Mouse (Mus musculus) thymus, postnatal 14 days (tissue): ENCODE measurements around the gene Msx3.
A peak's percentile ranks its signal among the peaks of the same experiment; 100 is the strongest.

Source experiments
- DNase-seq: peaks from one replicate; pipeline ENCODE4 v3.0.0; 2021

The Msx3 gene

GRCm38 (mm10) chr7:140048361-140049114 lies at the start of gene Msx3:
Msx3 (minus strand) TSS chr7:140049089.
- DNase-seq, result no peak

- DNase-seq, result no peak
These were observed 49.6 kb upstream of the Msx3 start for GRCm38 (mm10) chr7:140098466-140098865.

DNA sequence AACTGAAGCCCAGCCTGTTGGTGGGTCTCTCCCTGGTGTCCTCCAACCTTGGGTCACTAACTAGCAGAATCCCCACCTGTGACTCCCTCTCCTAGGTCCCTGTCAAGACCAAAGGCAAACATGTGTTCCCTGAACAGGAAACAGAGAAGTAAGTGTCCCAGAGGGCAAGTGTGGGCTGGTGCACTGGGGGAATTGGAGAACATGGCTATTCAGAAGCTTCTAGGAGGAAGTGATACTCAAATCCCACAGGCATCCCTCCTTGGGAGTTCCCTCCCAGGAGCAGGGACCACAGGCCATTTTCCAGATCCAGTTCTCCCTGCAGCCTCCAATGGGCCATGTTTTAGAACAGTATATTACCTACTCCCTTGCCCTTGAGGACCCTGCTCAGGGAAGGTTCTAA lies 47.2 kb upstream of the Msx3 start:
- DNase-seq, result no peak

DNA sequence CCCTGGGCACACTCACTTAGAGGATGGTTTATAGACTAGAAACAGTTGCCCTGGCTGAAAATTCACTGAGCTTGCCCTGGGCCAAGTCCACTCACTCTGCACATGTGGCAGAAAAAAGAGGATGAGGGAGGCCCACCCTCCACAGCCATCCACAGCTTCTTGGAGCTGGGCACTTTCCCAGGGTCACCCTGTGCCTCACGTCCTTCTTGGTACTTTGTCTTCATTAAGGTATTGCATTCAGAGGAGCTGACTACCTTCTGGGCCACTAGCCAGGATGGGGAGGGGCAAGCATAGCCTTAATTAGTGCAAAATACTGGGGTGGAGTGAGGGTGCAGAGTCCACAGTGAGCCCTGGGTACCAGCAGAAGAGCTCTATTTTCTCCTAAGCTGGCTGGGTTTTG lies 46.7 kb upstream of the Msx3 start:
- no peak for DNase-seq

- DNase-seq, result no peak
These were observed 46.1 kb upstream of the Msx3 start for GRCm38 (mm10) chr7:140094954-140095353.

- no peak for DNase-seq
These were observed 44.1 kb upstream of the Msx3 start, which contains the start of gene Prap1 for GRCm38 (mm10) chr7:140092924-140093528. Prap1 (plus strand) TSS chr7:140093395.

DNA sequence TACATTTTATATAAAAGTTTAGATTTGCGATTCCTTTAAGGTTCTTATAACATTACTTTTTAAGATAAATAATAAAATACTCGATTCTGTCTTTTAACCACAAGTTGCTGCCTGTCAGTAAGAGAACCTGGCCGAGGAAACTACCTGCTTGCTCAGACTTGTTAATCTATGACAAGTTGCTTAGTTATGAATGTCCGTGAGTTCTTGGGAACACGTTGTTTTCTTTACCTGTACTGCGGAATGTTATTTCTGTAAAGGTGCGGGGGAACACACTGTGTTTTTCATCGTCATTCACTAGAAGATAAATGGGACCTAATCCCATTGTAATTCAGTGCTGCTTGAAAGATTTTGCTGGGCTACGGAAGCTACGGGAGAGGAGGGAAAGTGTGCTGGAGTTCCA lies 41.7 kb upstream of the Msx3 start:
- DNase-seq, result no peak

- peak; percentile 53 for DNase-seq
These were observed 33.4 kb upstream of the Msx3 start, which contains the start of gene Caly for GRCm38 (mm10) chr7:140082242-140082678. Caly (minus strand) TSS chr7:140082548.

GRCm38 (mm10) chr7:140081408-140082241 lies 32.7 kb upstream of the Msx3 start:
- no peak for DNase-seq

DNA sequence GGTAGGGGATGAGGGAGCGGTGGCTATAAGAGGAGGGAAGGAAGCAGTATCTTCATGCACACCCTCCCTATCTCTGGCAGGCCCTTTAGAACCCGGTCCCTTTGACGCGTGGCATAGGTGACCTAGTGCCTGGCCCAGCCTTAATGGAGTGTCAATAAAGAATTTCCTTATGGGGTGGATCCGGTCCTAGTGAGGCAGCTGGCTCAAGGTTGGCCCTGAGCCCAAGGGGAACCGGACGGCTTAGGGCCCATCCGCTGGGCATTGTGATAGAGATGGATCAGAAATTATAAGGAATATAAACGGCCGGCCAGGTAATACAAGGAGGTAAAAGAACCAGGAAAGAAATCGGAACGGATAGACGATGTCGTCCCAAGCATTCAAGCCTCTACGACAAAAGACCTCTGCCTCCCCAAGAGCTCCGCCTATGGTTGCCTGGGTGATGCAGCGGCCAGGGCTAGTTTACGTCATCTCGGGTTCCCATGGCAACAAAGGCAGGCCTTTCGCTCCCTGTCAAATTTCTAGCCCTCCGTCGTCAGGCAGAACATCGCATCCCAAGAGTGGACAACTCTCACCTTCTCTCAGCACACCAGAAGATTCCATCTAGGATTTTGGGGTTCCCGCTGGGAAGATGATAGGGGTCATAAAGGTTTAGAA lies 31.7 kb upstream of the Msx3 start:
- peak; percentile 53 for DNase-seq

- DNase-seq, result peak; percentile 58
These were observed 29.8 kb upstream of the Msx3 start for GRCm38 (mm10) chr7:140078711-140079110.

- no peak for DNase-seq
These were observed 28.8 kb upstream of the Msx3 start for GRCm38 (mm10) chr7:140077698-140078097.

DNA sequence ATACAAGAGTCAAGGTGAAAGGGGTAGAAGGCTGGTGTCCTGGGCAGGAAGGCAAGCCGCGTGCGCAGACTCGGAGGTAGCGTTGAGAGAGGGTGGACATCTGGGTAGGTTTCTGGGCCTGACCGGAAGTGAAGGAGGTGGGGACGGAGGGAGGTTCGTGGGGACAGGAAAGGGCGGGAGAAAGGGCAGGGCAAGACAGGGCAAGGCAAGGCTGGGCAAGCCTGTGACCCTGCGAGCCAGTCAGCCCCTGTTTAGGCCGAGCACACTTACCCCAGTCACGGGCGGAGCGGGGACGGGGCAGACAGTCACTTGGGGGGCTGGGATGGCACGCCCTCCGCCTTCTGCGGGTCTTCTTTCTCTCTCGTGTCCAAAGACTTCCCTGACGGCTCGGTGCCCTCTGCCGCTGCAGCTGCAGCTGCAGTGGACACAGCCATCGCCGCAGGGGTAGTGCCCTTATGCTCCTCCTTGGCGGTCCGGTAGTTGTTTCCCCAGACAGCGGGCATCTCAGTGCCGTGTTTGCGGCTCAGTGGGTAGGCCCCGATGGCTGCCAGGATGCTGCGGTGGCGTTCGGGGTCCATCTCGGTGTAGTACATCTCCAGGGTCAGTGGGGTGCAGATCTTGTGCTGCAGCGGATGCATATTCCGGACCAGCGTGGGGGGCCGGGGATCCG lies 21.3 kb upstream of the Msx3 start:
- DNase-seq, result no peak

DNA sequence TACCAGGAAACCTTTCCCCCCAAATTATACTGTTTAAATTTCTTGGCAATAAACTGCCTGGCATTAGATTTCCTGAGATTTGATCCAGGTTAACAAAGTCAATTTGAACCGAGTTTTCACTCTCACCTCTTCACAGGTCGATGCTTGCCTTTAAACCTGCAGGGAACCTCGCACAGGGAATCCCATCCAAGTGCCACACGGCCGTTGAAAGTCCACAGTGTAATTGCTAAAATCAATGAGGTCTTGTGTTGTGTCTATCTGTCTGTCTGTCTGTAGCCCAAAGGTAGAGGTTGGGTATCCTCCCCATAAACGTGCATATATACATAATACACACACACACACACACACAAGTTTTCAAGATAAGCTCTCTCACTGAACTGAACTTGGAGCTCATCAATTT lies 18.5 kb upstream of the Msx3 start:
- DNase-seq, result no peak

- peak; percentile 71 for DNase-seq
These were observed 14.2 kb upstream of the Msx3 start for GRCm38 (mm10) chr7:140063092-140063491.

GRCm38 (mm10) chr7:140062307-140062706 lies 13.4 kb upstream of the Msx3 start:
- no peak for DNase-seq

DNA sequence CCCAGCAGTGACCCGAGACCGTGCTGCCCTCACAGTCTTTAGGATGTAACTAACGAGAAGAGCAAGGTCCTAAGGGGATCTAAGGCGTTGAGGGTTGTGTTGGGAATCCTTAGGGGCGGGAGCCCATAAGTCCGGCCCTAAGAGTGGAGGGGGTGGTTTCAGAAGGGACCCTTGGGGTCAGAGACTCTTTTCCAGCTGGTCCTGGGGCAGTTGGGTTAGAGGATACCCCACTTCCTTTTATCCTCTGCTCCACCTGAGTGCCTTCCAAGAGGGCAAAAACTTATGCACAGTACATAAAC lies 12.9 kb upstream of the Msx3 start:
- DNase-seq, result no peak

DNA sequence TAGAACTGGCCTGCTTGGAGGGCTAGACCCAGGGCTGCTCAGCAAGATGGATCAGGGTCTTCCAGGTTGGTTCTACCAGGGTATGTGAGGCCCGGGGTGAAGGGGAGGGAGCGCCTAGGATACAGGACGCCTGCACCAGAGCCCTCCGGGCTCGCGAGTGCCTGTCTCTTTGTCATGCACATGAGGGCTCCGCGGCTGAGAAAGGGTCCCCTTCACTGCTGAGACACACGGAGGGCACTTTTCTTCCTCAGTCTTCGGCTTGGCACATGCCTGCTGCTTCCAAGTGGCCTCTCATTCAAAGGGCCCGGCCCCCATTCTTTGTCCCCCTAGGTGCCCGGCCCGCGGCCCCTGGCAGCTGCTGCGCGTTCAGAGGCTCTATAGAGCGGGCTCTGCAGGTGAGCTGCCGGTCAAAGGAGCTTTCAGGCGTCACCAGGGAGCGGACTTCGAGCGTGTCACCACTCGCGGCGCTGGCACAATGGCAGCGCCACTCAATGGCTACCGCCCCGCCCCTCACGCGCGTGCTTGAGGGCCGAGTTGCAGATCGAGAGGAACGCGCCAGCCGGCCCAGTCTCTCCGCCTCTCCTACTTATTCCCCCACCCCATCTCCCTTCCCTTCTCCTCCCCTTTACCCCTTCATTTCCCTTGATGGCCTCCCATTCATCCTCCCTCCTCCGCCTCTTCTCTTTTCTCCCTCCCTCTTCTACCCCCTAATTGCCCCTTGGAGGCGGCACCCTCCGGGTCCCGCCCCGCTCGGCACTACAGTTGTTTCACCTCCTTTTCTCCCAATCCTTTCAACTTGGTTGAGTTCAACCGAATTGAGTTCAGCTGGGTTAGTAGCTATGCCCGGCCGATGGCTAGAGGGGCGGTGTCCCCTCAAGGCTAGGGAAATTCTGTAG lies 12.3 kb upstream of the Msx3 start:
- no peak for DNase-seq

DNA sequence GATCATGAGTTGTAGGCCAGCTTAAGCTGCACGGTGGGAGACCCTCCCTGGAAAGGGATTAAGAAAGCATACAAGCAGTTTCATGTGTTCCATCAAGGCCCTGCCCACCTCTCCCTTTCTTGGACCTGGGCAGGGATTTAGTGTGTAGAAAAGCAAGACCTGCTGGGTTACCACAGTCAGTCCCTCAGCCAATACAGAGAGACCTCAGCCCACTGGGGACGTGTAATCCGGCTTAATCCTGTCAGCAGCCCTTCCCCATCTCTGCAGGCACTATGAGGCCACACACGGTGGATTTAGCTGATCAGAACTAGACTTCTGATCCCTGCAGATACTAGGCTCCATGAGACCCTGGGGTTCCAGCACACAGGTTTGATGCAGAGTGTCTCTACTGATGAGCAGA lies 10.7 kb upstream of the Msx3 start:
- no peak for DNase-seq

GRCm38 (mm10) chr7:140058528-140058927 lies 9.6 kb upstream of the Msx3 start:
- no peak for DNase-seq
